8 mouse cellular contexts compared by ENCODE assay signal in the genomic region with DNA sequence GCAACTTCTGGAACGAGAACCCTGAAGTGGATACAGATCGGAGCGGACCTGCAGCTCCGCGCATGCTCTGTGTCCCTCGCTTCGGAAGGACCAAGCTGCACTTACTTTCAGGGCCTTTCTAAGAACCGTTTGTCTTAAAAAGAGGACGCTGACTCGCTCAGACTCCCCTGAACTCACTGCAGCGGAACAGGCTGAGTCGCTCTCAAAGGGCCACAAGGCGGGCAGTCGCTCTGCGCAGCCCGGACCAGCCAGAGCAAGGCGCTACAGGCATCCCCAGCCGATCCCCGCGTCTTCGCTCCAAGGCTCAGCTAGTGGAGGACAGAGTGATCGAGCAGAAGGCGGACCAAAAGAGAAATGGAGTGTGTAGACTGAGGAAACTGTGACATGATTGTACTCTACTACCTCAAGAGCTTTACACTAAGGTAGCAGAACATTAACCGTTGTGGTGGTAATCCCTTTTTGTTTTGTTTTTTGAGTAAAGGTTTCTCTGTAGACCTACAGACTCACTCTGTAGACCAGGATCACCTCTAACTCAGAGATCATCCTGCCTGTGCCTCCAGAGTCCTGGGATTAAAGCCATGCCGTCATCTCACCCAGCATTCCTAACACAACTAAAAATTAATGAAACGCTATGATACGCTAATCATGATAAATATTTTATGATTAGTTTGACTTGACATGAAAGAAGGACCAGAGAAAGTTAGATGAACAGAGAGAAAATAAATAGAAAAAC. TPM values are rescaled to one million over a fixed set of nuclear protein-coding genes. Genes with fewer than 3 reads are reported as not detected.
DNase-seq lines count a peak whose midpoint lies in the region; ATAC-seq lines count a peak whose summit lies in the region.

A gene (minus strand): TSS at position 266 of the 733 bp plus-strand sequence.

- peaks cover 16% of the 10 kb centered on the region for H3K4me1 ChIP-seq in hindbrain, embryonic 13.5 days (replicated peaks)

- WGBS in hindbrain, embryonic 13.5 days = 5% methylated on average over 27 of the region's 27 CpGs

- peak; percentile 96 for ATAC-seq in hindbrain, embryonic 13.5 days (ENCODE audit: low FRiP score)

- H3K9ac ChIP-seq in hindbrain, embryonic 13.5 days = peak within 1 kb of the TSS; percentile 77

- DNase-seq in R1 (ENCODE audit: low read depth, low spot score) = peak; percentile 89
- DNase-seq in cerebellum, postnatal 14 days = peak; percentile 88 to 90
- peak; percentile 75 to 85 for DNase-seq in frontal cortex, postnatal 14 days (ENCODE audit: low spot score in 2 of 2)
- DNase-seq in layer of hippocampus, postnatal 25 days (ENCODE audit: extremely low spot score in 1 of 2, low spot score in 1 of 2) = peak; percentile 83 to 87
- DNase-seq in lung, postnatal 14 days = peak; percentile 86
- peak; percentile 87 for DNase-seq in ovary, postnatal 36 days (ENCODE audit: low spot score)
- DNase-seq in thymus, postnatal 14 days = peak; percentile 88

- peak within 1 kb of the TSS; percentile 92 for H3K27ac ChIP-seq in hindbrain, embryonic 13.5 days

- H3K36me3 ChIP-seq in hindbrain, embryonic 13.5 days = peaks cover 36% of the 10 kb centered on the region

- H3K27me3 ChIP-seq in hindbrain, embryonic 13.5 days = no peaks in the 10 kb centered on the region

- H3K4me2 ChIP-seq in hindbrain, embryonic 13.5 days = peak within 1 kb of the TSS; percentile 63

- H3K4me3 ChIP-seq in hindbrain, embryonic 13.5 days = peak within 1 kb of the TSS; percentile 66

- H3K9me3 ChIP-seq in hindbrain, embryonic 13.5 days = no peaks in the 10 kb centered on the region

RNA-seq across cellular contexts. Expression of the gene that starts here (rescaled TPM):
- 7.8 and 9.1 TPM in 2 replicates for polyA plus RNA-seq in hindbrain, embryonic 13.5 days (2015; fragmentation: Nextera tagmentation; extraction: Ambion mirVana)
- 10 to 100 TPM in 1 of 2 experiments, 1 to 10 TPM in 1; 9.6 to 12.3 TPM for total RNA-seq in layer of hippocampus, postnatal 25 days (2021)

Comparison
In these comparisons a context has a peak if more than half of its experiments do, and no peak if none do; other contexts are left out.
1. Peak in every context shown above with its lines: DNase-seq, ATAC-seq, H3K4me3 ChIP-seq and H3K27ac ChIP-seq.